Mouse (Mus musculus) CH12.LX (cell line): ENCODE measurements around the gene Letmd1.

Experiments
- BHLHE40 ChIP-seq: IDR thresholded peaks from 2 replicates; pipeline ENCODE4 v1.6.1; 2011; ENCODE audit warnings: mild to moderate bottlenecking, low read depth, low read length, improper control_type of control experiment
- CTCF ChIP-seq, 2 experiments: IDR thresholded peaks in 1 of 2; conservative IDR thresholded peaks in 1 of 2; 2 replicates each; pipeline ENCODE4 v1.5.1; 2011 to 2012; ENCODE audit warnings: low read depth in 2 of 2, low read length in 2 of 2, improper control_type of control experiment in 1 of 2, inconsistent platforms in 1 of 2, mild to moderate bottlenecking in 1 of 2, moderate library complexity in 1 of 2
- MYC ChIP-seq: IDR thresholded peaks from 2 replicates; pipeline ENCODE4 v1.6.1; 2011; ENCODE audit warnings: low read depth, mild to moderate bottlenecking, improper control_type of control experiment, low read length
- POLR2A ChIP-seq: IDR thresholded peaks from 2 replicates; pipeline ENCODE4 v1.6.1; 2011; ENCODE audit warnings: low read depth, mild to moderate bottlenecking, improper control_type of control experiment, low read length
- TBP ChIP-seq: conservative IDR thresholded peaks from 2 replicates; pipeline ENCODE4 v1.6.1; 2011; ENCODE audit warnings: low read depth, low read length, improper control_type of control experiment

GRCm38 (mm10) chr15:100489263-100489662 is 20.4 kb downstream of the Letmd1 start:
- peak; percentile 42; the same call in 1 of the 2 replicates for TF ChIP-seq BHLHE40
- no peak for TF ChIP-seq POLR2A
- no peak for TF ChIP-seq CTCF (conservative IDR thresholded peaks at IDR 0.05 in 1 of 2, IDR thresholded peaks at IDR 0.05 in 1 of 2; ENCODE audit: low read depth in 2 of 2, low read length in 2 of 2)
- TF ChIP-seq MYC = no peak
- TF ChIP-seq TBP = no peak
